Mouse (Mus musculus) gastrocnemius, adult 8-10 months (tissue): Measurements from ENCODE around the gene Ints14. TPM values are rescaled to one million over a fixed set of nuclear protein-coding genes. Genes with fewer than 3 reads are reported as not detected.

Experiments
- DNase-seq, 2 experiments: peaks; one replicate each; pipeline ENCODE4 v3.0.0; 2022; ENCODE audit warnings: low spot score in 2 of 2
- total RNA-seq, 4 experiments: library from RNA; stranded (reverse); gene quantifications; 2 replicates each; pipeline ENCODE4 v1.2.4; 2022

The Ints14 gene
- 10 to 100 TPM; 13.0 to 17.5 (median 16.1) TPM for total RNA-seq

GRCm38 (mm10) chr9:64960117-64960977, at the start of gene Ints14:
TSS of gene Ints14 (plus strand) at chr9:64960905.
- DNase-seq: peak; percentile 93 to 94

GRCm38 (mm10) chr9:64913406-64913805, 47.3 kb upstream of the Ints14 start:
- no peak for DNase-seq

GRCm38 (mm10) chr9:64913973-64914372, 46.7 kb upstream of the Ints14 start:
- no peak for DNase-seq

GRCm38 (mm10) chr9:64914629-64915028, 46.1 kb upstream of the Ints14 start:
- DNase-seq: no peak

GRCm38 (mm10) chr9:64918560-64918959, 42.1 kb upstream of the Ints14 start:
- DNase-seq: no peak

- DNase-seq: no peak
Observed at GRCm38 (mm10) chr9:64925771-64926170, 34.9 kb upstream of the Ints14 start.

GRCm38 (mm10) chr9:64926201-64926991, 34.3 kb upstream of the Ints14 start:
- no peak for DNase-seq

GRCm38 (mm10) chr9:64930256-64930655, 30.4 kb upstream of the Ints14 start:
- no peak for DNase-seq

GRCm38 (mm10) chr9:64931751-64932610, 28.7 kb upstream of the Ints14 start:
- no peak for DNase-seq

- DNase-seq: peak; percentile 8 to 28
Observed at GRCm38 (mm10) chr9:64934015-64934754, 26.5 kb upstream of the Ints14 start.

- DNase-seq: peak in 1 of 2 experiments; percentile 15
Observed at GRCm38 (mm10) chr9:64936508-64936907, 24.2 kb upstream of the Ints14 start.

- DNase-seq: no peak
Observed at GRCm38 (mm10) chr9:64937491-64937890, 23.2 kb upstream of the Ints14 start.

- DNase-seq: no peak
Observed at GRCm38 (mm10) chr9:64938535-64938934, 22.2 kb upstream of the Ints14 start.

- no peak for DNase-seq
Observed at GRCm38 (mm10) chr9:64939281-64939680, 21.4 kb upstream of the Ints14 start.

- no peak for DNase-seq
Observed at GRCm38 (mm10) chr9:64939790-64940189, 20.9 kb upstream of the Ints14 start.

GRCm38 (mm10) chr9:64940731-64941346, 19.9 kb upstream of the Ints14 start:
- DNase-seq: no peak

- DNase-seq: no peak
Observed at GRCm38 (mm10) chr9:64941650-64942049, 19.1 kb upstream of the Ints14 start.

GRCm38 (mm10) chr9:64943997-64944396, 16.7 kb upstream of the Ints14 start:
- no peak for DNase-seq

- no peak for DNase-seq
Observed at GRCm38 (mm10) chr9:64947483-64948095, 13.1 kb upstream of the Ints14 start.

GRCm38 (mm10) chr9:64951161-64951657, 9.5 kb upstream of the Ints14 start, which contains the start of gene Slc24a1:
TSS of gene Slc24a1 (minus strand) at chr9:64951607.
- no peak for DNase-seq
